ENCODE assay signal across 29 mouse cellular contexts in genomic region chr8:88949975-88950374, GRCm38 (mm10).
"Had no signal": no experiment of that assay in that cellular context is flagged by ENCODE, and none has a peak within 500 bp of the region (broad histone marks: within the 10 kb centered on the region; RNA-seq: fewer than 3 reads in every experiment).

No protein-coding gene starts in this region.

- ATAC-seq: hindbrain, postnatal 0 days; intestine, embryonic 16.5 days; liver, postnatal 0 days had no signal

- H3K4me3 ChIP-seq: gastrocnemius, adult 2 months; heart, adult 2 months; heart, embryonic 13.5 days; heart, embryonic 15.5 days; hindbrain, embryonic 13.5 days; hindbrain, embryonic 15.5 days; kidney, embryonic 15.5 days; limb, embryonic 13.5 days; limb, embryonic 15.5 days; liver, embryonic 13.5 days; liver, embryonic 15.5 days had no signal

- H3K9ac ChIP-seq: heart, embryonic 13.5 days; heart, embryonic 15.5 days; hindbrain, embryonic 13.5 days; hindbrain, embryonic 15.5 days; kidney, embryonic 15.5 days; limb, embryonic 13.5 days; limb, embryonic 15.5 days; liver, embryonic 13.5 days; liver, embryonic 15.5 days; liver, postnatal 0 days had no signal

- H3K9me3 ChIP-seq: heart, embryonic 13.5 days; heart, embryonic 15.5 days; hindbrain, embryonic 15.5 days; kidney, embryonic 15.5 days; limb, embryonic 13.5 days; limb, embryonic 15.5 days; liver, embryonic 13.5 days; liver, embryonic 15.5 days had no signal

- H3K4me2 ChIP-seq: heart, embryonic 11.5 days; heart, embryonic 13.5 days; heart, embryonic 15.5 days; hindbrain, embryonic 13.5 days; hindbrain, embryonic 15.5 days; kidney, embryonic 15.5 days; limb, embryonic 13.5 days; limb, embryonic 15.5 days; liver, embryonic 13.5 days; liver, embryonic 15.5 days had no signal

- H3K36me3 ChIP-seq: heart, embryonic 13.5 days; heart, embryonic 15.5 days; hindbrain, embryonic 13.5 days; hindbrain, embryonic 15.5 days; kidney, embryonic 15.5 days; limb, embryonic 13.5 days; limb, embryonic 15.5 days; liver, embryonic 13.5 days; liver, embryonic 15.5 days had no signal

- DNase-seq: gastrocnemius, adult 2 months; gastrocnemius, postnatal 14 days; gastrocnemius, postnatal 36 days; heart, adult 11 months; heart, adult 2 months; heart, postnatal 14 days; heart, postnatal 36 days; kidney, adult 11 months; kidney, adult 2 months; kidney, adult 9 months; kidney, postnatal 14 days; kidney, postnatal 36 days; layer of hippocampus, adult 9-11 months; layer of hippocampus, postnatal 36 days; left cerebral cortex, postnatal 4 days; liver, embryonic 13.5 days; liver, postnatal 0 days had no signal

- H3K4me1 ChIP-seq: heart, embryonic 15.5 days; hindbrain, embryonic 15.5 days; kidney, embryonic 15.5 days; limb, embryonic 15.5 days; liver, embryonic 13.5 days; liver, embryonic 15.5 days had no signal

- H3K27ac ChIP-seq: gastrocnemius, adult 2 months; heart, adult 2 months; heart, embryonic 13.5 days; heart, embryonic 15.5 days; hindbrain, embryonic 13.5 days; hindbrain, embryonic 15.5 days; hindbrain, postnatal 0 days; kidney, embryonic 15.5 days; kidney, postnatal 0 days; limb, embryonic 13.5 days; limb, embryonic 15.5 days; liver, embryonic 13.5 days; liver, embryonic 15.5 days had no signal

- H3K27me3 ChIP-seq: heart, embryonic 15.5 days; hindbrain, embryonic 15.5 days; kidney, embryonic 15.5 days; limb, embryonic 13.5 days; limb, embryonic 15.5 days; liver, embryonic 13.5 days; liver, embryonic 15.5 days had no signal
